Mouse (Mus musculus) liver, postnatal 0 days (tissue): ENCODE results near the gene Zfp575.

Experiments
- CTCF ChIP-seq: sonication (generic); IDR thresholded peaks from 2 replicates; pipeline ENCODE4 v1.5.1; 2016; ENCODE audit warnings: antibody characterized with exemption, low read depth
- EP300 ChIP-seq: IDR thresholded peaks from 2 replicates; pipeline ENCODE4 v1.6.1; 2016; ENCODE audit warnings: antibody characterized with exemption, low read depth, mild to moderate bottlenecking

GRCm38 (mm10) chr7:24600941-24601597 lies 13.6 kb upstream of the Zfp575 start:
- TF ChIP-seq CTCF (peak; percentile 100), EP300 (no peak)
